Mouse (Mus musculus) CH12.LX (cell line): ENCODE results near the gene Ccdc120. TPM values are rescaled to one million over a fixed set of nuclear protein-coding genes. Genes with fewer than 3 reads are reported as not detected.

Experiments used
- DNase-seq: peaks from one replicate; pipeline ENCODE4 v3.0.0-alpha.2; 2013; ENCODE audit errors: extremely low read depth
- H3K27ac ChIP-seq: 2 replicates; pipeline ENCODE4 v1.5.1; 2012; ENCODE audit warnings: low read depth, mild to moderate bottlenecking, control low read depth, moderate library complexity; ENCODE audit not compliant: insufficient read depth
- H3K27me3 ChIP-seq: replicated peaks from 2 replicates; pipeline ENCODE3; 2012; ENCODE audit warnings: inconsistent platforms
- H3K36me3 ChIP-seq, 2 experiments: replicated peaks in 1 of 2; 2 replicates each; pipeline versions ENCODE3 to v1.6.1; 2012; ENCODE audit warnings: inconsistent platforms in 1 of 2, low read length in 1 of 2, mild to moderate bottlenecking in 1 of 2, mixed read lengths in 1 of 2, moderate library complexity in 1 of 2; ENCODE audit not compliant: control insufficient read depth in 1 of 2, insufficient read depth in 1 of 2
- H3K4me1 ChIP-seq, 2 experiments: 2 replicates each; pipeline ENCODE4 v1.6.1; 2012; ENCODE audit warnings: inconsistent platforms in 1 of 2, moderate library complexity in 1 of 2; ENCODE audit not compliant: insufficient read depth in 2 of 2, control insufficient read depth in 1 of 2
- H3K4me2 ChIP-seq: 2 replicates; pipeline ENCODE4 v1.6.1; 2012; ENCODE audit warnings: low read depth, mild to moderate bottlenecking, control low read depth; ENCODE audit not compliant: poor library complexity, insufficient read depth, severe bottlenecking
- H3K4me3 ChIP-seq, 3 experiments: fragments of 150-350 bp in 1 of 3; sonication (generic) in 1 of 3; replicated peaks in 1 of 3; 2 replicates each; pipeline versions ENCODE3 to v1.5.1; 2011 to 2012; ENCODE audit warnings: low read depth in 2 of 3, low read length in 2 of 3, mild to moderate bottlenecking in 2 of 3, moderate library complexity in 2 of 3, control low read depth in 1 of 3, improper control_type of control experiment in 1 of 3, inconsistent platforms in 1 of 3, mixed read lengths in 1 of 3; ENCODE audit not compliant: poor library complexity in 1 of 3
- H3K79me2 ChIP-seq: replicated peaks from 2 replicates; pipeline ENCODE4 v1.6.1; 2012; ENCODE audit warnings: mild to moderate bottlenecking, moderate library complexity; ENCODE audit not compliant: control insufficient read depth, poor library complexity, insufficient read depth, severe bottlenecking; ENCODE audit errors: extremely low read depth
- H3K9ac ChIP-seq: 2 replicates; pipeline ENCODE4 v1.6.1; 2012; ENCODE audit warnings: low read depth, mild to moderate bottlenecking, control low read depth, moderate library complexity; ENCODE audit not compliant: insufficient read depth
- H3K9me3 ChIP-seq: replicated peaks from 2 replicates; pipeline ENCODE3; 2012; ENCODE audit warnings: low read length, inconsistent platforms, mixed read lengths
- CHD2 ChIP-seq: IDR thresholded peaks from 2 replicates; pipeline ENCODE4 v1.6.1; 2011; ENCODE audit warnings: low read length, improper control_type of control experiment
- ELF1 ChIP-seq: IDR thresholded peaks from 2 replicates; pipeline ENCODE4 v1.6.1; 2014; ENCODE audit warnings: low read depth, mild to moderate bottlenecking, inconsistent platforms, low read length, improper control_type of control experiment
- EP300 ChIP-seq: IDR thresholded peaks from 2 replicates; pipeline ENCODE4 v1.6.1; 2011; ENCODE audit warnings: low read length, improper control_type of control experiment
- GABPA ChIP-seq: IDR thresholded peaks from 2 replicates; pipeline ENCODE4 v1.6.1; 2012; ENCODE audit warnings: low read depth, low read length, improper control_type of control experiment, inconsistent platforms; ENCODE audit not compliant: insufficient replicate concordance
- MEF2A ChIP-seq: IDR thresholded peaks from 2 replicates; pipeline ENCODE4 v1.6.1; 2014; ENCODE audit warnings: low read depth, mild to moderate bottlenecking, inconsistent platforms, low read length, improper control_type of control experiment, borderline replicate concordance
- MXI1 ChIP-seq: IDR thresholded peaks from 2 replicates; pipeline ENCODE4 v1.6.1; 2011; ENCODE audit warnings: mild to moderate bottlenecking, low read depth, low read length, improper control_type of control experiment
- NRF1 ChIP-seq: IDR thresholded peaks from 2 replicates; pipeline ENCODE4 v1.6.1; 2014; ENCODE audit warnings: low read depth, mild to moderate bottlenecking, inconsistent platforms, low read length, improper control_type of control experiment, moderate library complexity
- PAX5 ChIP-seq: IDR thresholded peaks from 2 replicates; pipeline ENCODE4 v1.6.1; 2012; ENCODE audit warnings: low read length, inconsistent platforms, mixed read lengths
- SMC3 ChIP-seq: IDR thresholded peaks from 2 replicates; pipeline ENCODE4 v1.6.1; 2011; ENCODE audit warnings: low read depth, low read length, improper control_type of control experiment
- dilution Hi-C: fragments of 300-500 bp; cut with MboI; formaldehyde crosslinking; loops from 2 replicates; pipeline ENCODE4 v1.14.3; 2020; ENCODE audit warnings: low sequenced_read_pairs; ENCODE audit not compliant: extremely low pct_unique_long_range_greater_than_20kb, extremely low pct_ligation_motif_present
- in situ Hi-C: fragments of 300-500 bp; cut with MboI; formaldehyde crosslinking; loops from 3 replicates; pipeline ENCODE4 v1.14.3; 2019; ENCODE audit warnings: low sequenced_read_pairs, low pct_ligation_motif_present, low pct_unique_long_range_greater_than_20kb, mixed read lengths
- polyA plus RNA-seq: library from polyadenylated mRNA; unstranded; fragments of >175 nt; gene quantifications from 2 replicates; pipeline ENCODE4 v1.2.1, GENCODE M21; 2012; ENCODE audit warnings: low read depth; ENCODE audit not compliant: insufficient read length
- total RNA-seq, 2 experiments: library from RNA; depleted of rRNA; stranded (reverse); fragments of 300-350 nt in 1 of 2; fragments of >200 nt in 1 of 2; gene quantifications; 2 replicates each; pipeline ENCODE4 v1.2.3; 2012 to 2014

Ccdc120 gene
- total RNA-seq (2012; rRNA removed) (3.6 and 6.9 TPM in 2 replicates), total RNA-seq (2014; rRNA removed) (3.5 and 4.4 TPM in 2 replicates), polyA plus RNA-seq (6.9 and 9.0 TPM in 2 replicates)

DNA sequence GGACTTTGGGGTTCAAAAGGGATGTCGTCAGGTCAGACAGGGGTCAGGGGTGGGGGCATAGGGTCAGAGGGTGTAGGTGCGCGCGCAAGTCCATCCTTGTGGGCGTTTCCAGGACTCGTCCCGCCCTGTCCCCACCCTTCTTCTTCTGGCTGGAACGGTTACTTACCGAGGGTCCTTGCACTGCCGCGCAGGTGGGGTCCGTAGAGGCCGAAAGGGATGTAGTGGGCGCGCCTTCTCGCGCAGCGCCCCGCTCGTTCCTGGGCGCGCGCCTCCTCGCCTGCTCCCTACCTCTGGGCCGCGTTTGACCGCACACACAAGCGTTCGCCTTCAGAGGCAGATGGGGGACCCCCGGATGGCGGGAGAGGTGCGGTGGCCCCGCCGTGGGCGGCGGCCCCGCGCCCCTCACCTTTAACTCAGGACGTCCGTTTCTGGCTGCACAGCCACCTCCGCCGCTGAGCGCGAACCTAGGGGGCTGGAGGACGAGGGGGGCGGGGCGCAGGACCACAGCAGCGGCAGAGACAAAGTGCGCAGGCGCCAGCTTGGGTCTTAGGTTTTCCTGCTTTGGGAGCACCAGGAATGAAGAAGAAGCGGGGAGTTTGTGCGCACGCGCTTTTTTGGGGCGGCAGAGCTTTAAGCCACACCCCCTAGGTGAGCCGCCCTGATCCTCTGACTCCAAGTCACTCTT is at the start of gene Ccdc120:
Ccdc120 (minus strand) TSS at position 474 of the 685 bp plus-strand sequence.
- Histone ChIP-seq H3K4me2 (peak within 1 kb of the TSS; percentile 72), H3K4me1 (peaks cover 2 to 19% of the 10 kb centered on the region in 2 experiments; a peak in 3 of 4 replicates), H3K27me3 (no peaks in the 10 kb centered on the region), H3K9ac (peak within 1 kb of the TSS; percentile 67; the same call in 1 of the 2 replicates), H3K27ac (no peak within 1 kb of the TSS), H3K4me3 (peak within 1 kb of the TSS; percentile 49 to 88 (median 64)), H3K36me3 (no peaks in the 10 kb centered on the region), H3K9me3 (no peaks in the 10 kb centered on the region), H3K79me2 (no peaks in the 10 kb centered on the region)
- in situ Hi-C loops: no loop called here
- TF ChIP-seq NRF1: peak; percentile 82
- no peak for TF ChIP-seq MEF2A
- dilution Hi-C loops: no loop called here
- DNase-seq: peak; percentile 45

DNA sequence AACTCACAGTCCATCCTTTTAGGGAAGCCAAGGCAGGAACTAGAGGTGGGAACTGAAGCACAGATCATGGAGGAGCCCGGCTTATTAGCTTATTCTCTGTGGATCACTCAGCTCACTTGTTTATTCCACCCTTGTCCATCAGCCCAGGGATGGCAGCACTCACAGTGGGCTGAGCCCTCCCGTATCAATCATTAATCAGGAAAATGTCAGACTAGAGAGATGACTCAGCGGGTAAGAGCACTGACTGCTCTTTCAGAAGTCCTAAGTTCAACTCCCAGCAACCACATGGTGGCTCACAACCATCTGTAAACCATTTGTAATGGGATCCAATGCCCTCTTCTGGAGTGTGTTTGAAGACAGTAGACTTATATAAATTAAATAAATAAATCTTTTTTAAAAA is 46.6 kb upstream of the Ccdc120 start:
- Histone ChIP-seq H3K4me3 (no peak overlapping the region), H3K9me3 (no peaks in the 10 kb centered on the region), H3K79me2 (no peaks in the 10 kb centered on the region), H3K36me3 (peaks cover 43 to 70% of the 10 kb centered on the region in 2 experiments), H3K4me2 (no peak overlapping the region), H3K27ac (no peak overlapping the region), H3K27me3 (no peaks in the 10 kb centered on the region), H3K9ac (no peak overlapping the region), H3K4me1 (peaks cover 0 to under 1% of the 10 kb centered on the region in 2 experiments; a peak in 1 of 4 replicates)
- TF ChIP-seq SMC3: no peak
- no peak for TF ChIP-seq GABPA
- dilution Hi-C loops (no loop called here), in situ Hi-C loops (no loop called here)
- DNase-seq: no peak

DNA sequence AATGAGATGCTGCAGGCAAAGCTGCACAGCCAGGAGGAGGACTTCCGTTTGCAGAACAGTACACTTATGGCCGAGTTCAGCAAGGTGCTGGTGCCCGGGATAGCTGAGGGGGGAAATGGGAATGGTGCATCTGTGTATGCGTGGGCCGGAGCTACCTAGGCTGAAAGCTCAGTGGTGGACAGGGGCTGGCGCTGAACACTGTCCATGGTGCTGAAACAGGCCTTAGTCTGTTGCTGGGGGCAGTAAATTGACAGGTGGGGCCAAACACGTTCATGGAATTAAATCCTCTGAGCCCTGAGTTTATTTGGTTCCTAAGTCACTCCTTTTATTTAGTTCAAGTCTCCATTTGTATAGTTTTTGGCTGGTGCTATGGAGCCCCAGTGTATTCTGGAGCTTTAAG is 44.3 kb upstream of the Ccdc120 start:
- TF ChIP-seq CHD2 (no peak), MEF2A (no peak), EP300 (no peak), ELF1 (no peak), PAX5 (no peak), MXI1 (no peak)
- in situ Hi-C loops (no loop called here), dilution Hi-C loops (no loop called here)
- no peak for DNase-seq
- Histone ChIP-seq H3K4me1 (peaks cover 0 to 18% of the 10 kb centered on the region in 2 experiments; a peak in 2 of 4 replicates), H3K4me3 (no peak overlapping the region), H3K27ac (no peak overlapping the region), H3K9ac (no peak overlapping the region), H3K36me3 (peaks cover 30 to 53% of the 10 kb centered on the region in 2 experiments), H3K27me3 (no peaks in the 10 kb centered on the region), H3K79me2 (peaks cover 5% of the 10 kb centered on the region; the same call in 1 of the 2 replicates), H3K9me3 (no peaks in the 10 kb centered on the region), H3K4me2 (no peak overlapping the region)
